Mouse (Mus musculus): Measurements from ENCODE around the gene Cenpb.

GRCm38 (mm10) chr2:131179246-131179886 lies 501 bp downstream of the Cenpb start:
- TF ChIP-seq CTCF (IDR thresholded peaks at IDR 0.05) (no peak), EP300 (IDR thresholded peaks at IDR 0.05; ENCODE audit: insufficient read depth, low read depth, low read length) (no peak)
